Mouse (Mus musculus): ENCODE results near the gene B4galt7. TPM values are rescaled to one million over a fixed set of nuclear protein-coding genes. Genes with fewer than 3 reads are reported as not detected.

Gene B4galt7
- total RNA-seq, 2 experiments from 2014 or later = 23.6 to 25.0 TPM

Other genes with a start within 250 kb of the B4galt7 start
- gene Lman2, start 237.1 kb upstream of the B4galt7 start, total RNA-seq (2021) = 10 to 100 TPM; 58.3 to 70.5 TPM
- gene Rgs14, start 230.2 kb upstream of the B4galt7 start, total RNA-seq (2021) = 100 to 1,000 TPM in 1 of 2 experiments, 10 to 100 TPM in 1; 95.2 to 110 TPM
- gene Slc34a1, start 201.7 kb upstream of the B4galt7 start, total RNA-seq (2021) = not detected
- not detected for gene Pfn3, start 184.7 kb upstream of the B4galt7 start, total RNA-seq (2021)
- under 1 TPM; 0.32 to 0.71 TPM for gene F12, start 173.1 kb upstream of the B4galt7 start, total RNA-seq (2021)
- 10 to 100 TPM; 67.7 to 71.1 TPM for gene Grk6, start 154.8 kb upstream of the B4galt7 start, total RNA-seq (2021)
- 10 to 100 TPM; 86.1 to 86.6 TPM for gene Prr7, start 135.6 kb upstream of the B4galt7 start, total RNA-seq (2021)
- gene Dbn1, start 111.8 kb upstream of the B4galt7 start, total RNA-seq (2021) = 100 to 1,000 TPM; 388 to 393 TPM
- 10 to 100 TPM; 89.6 to 94.1 TPM for gene Pdlim7, start 86.2 kb upstream of the B4galt7 start, total RNA-seq (2021)
- 10 to 100 TPM; 17.0 to 20.6 TPM for gene Dok3, start 70.6 kb upstream of the B4galt7 start, total RNA-seq (2021)
- 10 to 100 TPM; 59.4 to 60.2 TPM for gene Ddx41, start 63.2 kb upstream of the B4galt7 start, total RNA-seq (2021)
- 10 to 100 TPM; 88.6 to 96.2 TPM for gene Fam193b, start 28.8 kb upstream of the B4galt7 start, total RNA-seq (2021)
- 100 to 1,000 TPM; 141 to 143 TPM for gene Tmed9, start 26.2 kb upstream of the B4galt7 start, total RNA-seq (2021)
- 10 to 100 TPM; 44.2 to 47.9 TPM for gene Caml, start 23.1 kb downstream of the B4galt7 start, total RNA-seq (2021)
- 10 to 100 TPM; 47.4 to 52.6 TPM for gene Ddx46, start 35.1 kb downstream of the B4galt7 start, total RNA-seq (2021)
- gene B230219D22Rik, start 93.2 kb downstream of the B4galt7 start, total RNA-seq (2021) = 10 to 100 TPM; 80.7 to 84.1 TPM
- gene Txndc15, start 114.8 kb downstream of the B4galt7 start, total RNA-seq (2021) = 10 to 100 TPM; 74.8 to 78.1 TPM
- 10 to 100 TPM; 32.5 to 35.4 TPM for gene Pcbd2, start 127.5 kb downstream of the B4galt7 start, total RNA-seq (2021)
- under 1 TPM in 1 of 2 experiments, not detected in 1; 0.38 TPM for gene Catsper3, start 184.7 kb downstream of the B4galt7 start, total RNA-seq (2021)
- not detected for gene Pitx1, start 236.3 kb downstream of the B4galt7 start, total RNA-seq (2021)